Mouse (Mus musculus): Measurements from ENCODE around the gene Ifna11.
"Not testable (repeated sequence)": the region's sequence is repeated elsewhere in the genome, so short reads cannot be mapped to it uniquely, and the experiment has no call there.

DNA sequence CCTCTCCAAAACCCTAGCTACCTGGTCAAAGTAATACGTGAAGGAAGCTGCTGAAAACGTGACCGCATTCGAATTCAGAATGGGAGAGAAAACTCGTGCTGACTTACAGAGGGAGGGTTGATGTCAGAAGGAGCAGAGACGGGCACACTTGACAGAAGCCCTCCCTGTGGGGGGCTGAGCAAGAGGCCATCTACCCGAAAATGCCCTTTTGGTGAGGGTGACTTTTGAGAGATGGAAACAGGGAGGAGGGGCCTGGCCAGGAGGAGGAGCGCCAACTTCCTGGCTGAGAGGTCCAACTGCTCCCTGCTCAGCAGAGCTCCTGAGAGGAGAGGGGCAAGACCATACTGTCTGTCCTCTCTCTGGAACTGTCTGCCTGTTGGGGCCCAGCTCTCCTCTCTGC is 14.5 kb upstream of the Ifna11 start, which contains the start of gene Gm13288:
- TF ChIP-seq CTCF, POLR2A (IDR thresholded peaks at IDR 0.05; ENCODE audit: extremely low read depth, insufficient read depth, low read length): not testable (repeated sequence)

Measured in cortical plate, adult 2 months (tissue).